Mouse (Mus musculus) testis, postnatal 10 days (tissue): Measurements from ENCODE around the gene Idua.

ENCODE experiments used
- DNase-seq: peaks from one replicate; pipeline ENCODE4 v3.0.0; 2021; ENCODE audit warnings: low spot score

Idua gene

GRCm38 (mm10) chr5:108726557-108727248 is 66.6 kb downstream of the Idua start:
- peak; percentile 85 for DNase-seq

GRCm38 (mm10) chr5:108727425-108727824 is 67.3 kb downstream of the Idua start:
- DNase-seq = no peak
